Mouse (Mus musculus): ENCODE measurements around the gene Ppp3ca.

GRCm38 (mm10) chr3:136843811-136844491, 174.0 kb downstream of the Ppp3ca start:
- TF ChIP-seq CTCF (IDR thresholded peaks at IDR 0.05 in 2 of 3, conservative IDR thresholded peaks at IDR 0.05 in 1 of 3; ENCODE audit: control insufficient read depth in 1 of 3, insufficient read depth in 1 of 3, low read depth in 2 of 3, low read length in 3 of 3, poor library complexity in 1 of 3, severe bottlenecking in 1 of 3) (no peak), POLR2A (IDR thresholded peaks at IDR 0.05; ENCODE audit: control insufficient read depth in 1 of 2, insufficient read depth in 1 of 2, low read depth in 1 of 2, low read length in 2 of 2, poor library complexity in 1 of 2) (no peak), ETS1 (IDR thresholded peaks at IDR 0.05; ENCODE audit: low read depth, low read length) (no peak), MAFK (IDR thresholded peaks at IDR 0.05; ENCODE audit: borderline replicate concordance, low read depth, low read length) (no peak), TAL1 (IDR thresholded peaks at IDR 0.05; ENCODE audit: low read length) (no peak), BHLHE40 (IDR thresholded peaks at IDR 0.05; ENCODE audit: borderline replicate concordance, low read depth, low read length) (no peak), ZC3H11A (IDR thresholded peaks at IDR 0.05; ENCODE audit: low read depth, low read length) (no peak), NRF1 (IDR thresholded peaks at IDR 0.05; ENCODE audit: insufficient read depth, low read depth, low read length, poor library complexity, severe bottlenecking) (no peak)

Measured in MEL (cell line).